Mouse (Mus musculus) activated CD4-positive, CD25-positive, alpha-beta regulatory T cell, adult 4 months (primary cell): ENCODE data around the gene Aldob. TPM values are rescaled to one million over a fixed set of nuclear protein-coding genes. Genes with fewer than 3 reads are reported as not detected.

Experiments used
- ATAC-seq: one replicate; pipeline ENCODE4 v1.8.0; 2017
- polyA plus RNA-seq, 2 experiments: library from polyadenylated mRNA; unstranded; fragments of 100-300 nt; shearing (Covaris generic); gene quantifications; one replicate each; pipeline ENCODE4 v1.2.1; 2017

The Aldob gene
- not detected for polyA plus RNA-seq

DNA sequence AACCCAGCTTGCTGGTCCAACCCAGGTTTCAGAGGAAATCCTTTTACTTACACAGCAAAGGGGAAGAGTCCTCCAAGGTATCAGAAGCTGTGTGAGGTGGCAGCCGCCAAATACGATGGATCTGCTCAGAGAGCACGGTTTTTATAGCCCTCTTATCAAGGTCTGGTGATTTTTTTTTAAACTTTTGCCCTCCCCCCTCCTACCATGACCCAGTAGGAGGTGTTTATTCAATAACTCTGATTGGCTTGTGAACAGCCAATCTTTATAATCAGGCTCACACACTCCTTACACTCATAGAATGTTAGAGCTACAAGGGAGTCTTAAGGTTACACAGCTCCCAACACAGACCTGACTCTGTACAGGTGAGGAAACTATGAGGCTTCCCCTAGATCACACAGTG is at the start of gene Aldob:
Gene Aldob (minus strand): TSS at position 164 of the 400 bp plus-strand sequence.
- no peak for ATAC-seq

DNA sequence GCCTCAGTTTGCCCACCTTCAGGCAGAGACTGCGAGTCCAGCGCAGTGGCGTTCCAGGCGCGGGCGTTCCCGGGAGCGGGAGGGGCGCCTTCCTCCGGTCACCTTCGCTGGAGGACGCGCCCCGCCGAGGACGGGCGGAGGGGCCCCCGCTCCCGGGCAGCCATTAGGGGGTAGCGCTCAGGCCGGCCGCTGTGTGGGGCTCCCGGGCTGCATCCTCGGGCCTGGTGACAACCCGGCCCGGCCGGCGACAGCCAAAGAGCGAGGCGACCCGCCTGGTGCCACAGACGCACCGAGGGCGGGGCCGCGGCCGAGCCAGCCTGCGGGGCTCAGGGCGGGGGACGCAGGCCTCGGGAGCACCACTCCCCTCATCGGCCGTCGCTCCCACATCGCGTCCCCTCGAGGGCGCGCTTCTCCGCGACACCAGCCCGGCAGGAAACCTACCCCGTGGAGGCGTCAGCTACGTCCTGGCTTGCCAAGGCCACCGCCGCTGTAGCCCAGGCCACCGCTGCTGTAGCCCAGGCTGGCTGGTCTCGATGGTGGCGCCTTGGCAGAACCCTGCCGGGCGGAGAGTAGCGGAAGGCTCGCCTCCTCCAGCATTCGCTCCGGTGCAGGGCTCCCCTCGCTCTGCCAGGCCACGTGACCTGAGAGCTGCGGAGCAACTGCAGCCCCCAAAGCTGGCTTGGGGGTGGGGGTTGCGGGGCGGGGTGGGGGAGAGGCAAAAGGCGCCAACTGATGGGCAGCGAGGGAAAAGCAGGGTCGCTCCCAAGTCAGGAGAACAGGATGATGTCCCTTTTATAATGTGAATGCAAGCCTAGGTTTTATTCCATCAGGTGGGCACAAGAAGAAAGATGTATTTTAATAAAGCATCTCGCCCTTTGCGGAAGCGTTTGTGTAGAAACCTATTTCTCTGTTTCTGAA is 48.1 kb upstream of the Aldob start, which contains the start of gene Tmem246:
Gene Tmem246 (minus strand): TSS at position 694 of the 918 bp plus-strand sequence.
- no peak for ATAC-seq

- ATAC-seq: no peak
Measured at GRCm38 (mm10) chr4:49596846-49597182, 47.5 kb upstream of the Aldob start.

- ATAC-seq: no peak
Measured at GRCm38 (mm10) chr4:49590152-49590551, 40.8 kb upstream of the Aldob start.

DNA sequence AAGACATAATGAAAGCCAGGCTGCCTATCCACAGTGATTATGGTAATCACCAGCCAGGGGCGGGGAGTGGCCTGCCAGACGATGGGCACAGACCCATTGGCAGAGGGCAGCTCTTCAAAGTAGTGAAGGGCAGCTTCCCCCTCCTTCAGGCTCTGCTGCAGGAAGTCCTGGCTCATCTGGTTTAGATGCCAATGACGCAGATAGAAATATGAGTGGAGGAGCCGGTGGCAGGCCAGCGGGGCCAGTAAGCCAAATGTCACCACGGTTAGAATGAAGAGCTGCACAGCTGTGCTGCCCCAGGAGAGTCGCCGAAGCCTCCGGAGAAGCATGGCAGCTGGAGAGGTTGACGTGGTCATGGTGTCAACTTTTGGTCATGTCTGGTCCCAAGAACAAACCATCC is 37.5 kb upstream of the Aldob start:
- no peak for ATAC-seq

- ATAC-seq: no peak
Measured at GRCm38 (mm10) chr4:49585524-49586101, 36.3 kb upstream of the Aldob start.

GRCm38 (mm10) chr4:49583965-49584831 is 34.9 kb upstream of the Aldob start:
- ATAC-seq: no peak

GRCm38 (mm10) chr4:49581256-49581655 is 31.9 kb upstream of the Aldob start:
- no peak for ATAC-seq

GRCm38 (mm10) chr4:49572194-49572593 is 22.8 kb upstream of the Aldob start:
- ATAC-seq: no peak

DNA sequence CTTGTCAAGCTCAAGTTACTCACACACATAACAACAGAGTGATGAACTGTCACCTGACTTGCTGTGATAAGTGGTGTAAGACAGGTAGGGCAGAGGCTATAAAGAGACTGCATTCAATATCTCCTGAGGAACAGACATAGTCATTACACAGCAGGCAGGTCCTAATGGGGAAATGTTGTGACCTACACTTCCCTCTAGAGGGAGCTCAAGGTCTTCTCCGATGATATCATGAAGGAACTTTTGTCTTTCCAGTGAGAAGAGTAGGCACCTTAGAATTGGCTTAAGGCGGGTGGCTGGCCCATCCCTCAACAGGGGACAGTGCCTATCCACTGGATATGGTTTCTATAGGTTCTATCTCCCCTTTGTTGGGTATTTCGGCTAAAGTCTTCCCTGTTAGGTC is 18.3 kb upstream of the Aldob start:
- ATAC-seq: peak; percentile 79

DNA sequence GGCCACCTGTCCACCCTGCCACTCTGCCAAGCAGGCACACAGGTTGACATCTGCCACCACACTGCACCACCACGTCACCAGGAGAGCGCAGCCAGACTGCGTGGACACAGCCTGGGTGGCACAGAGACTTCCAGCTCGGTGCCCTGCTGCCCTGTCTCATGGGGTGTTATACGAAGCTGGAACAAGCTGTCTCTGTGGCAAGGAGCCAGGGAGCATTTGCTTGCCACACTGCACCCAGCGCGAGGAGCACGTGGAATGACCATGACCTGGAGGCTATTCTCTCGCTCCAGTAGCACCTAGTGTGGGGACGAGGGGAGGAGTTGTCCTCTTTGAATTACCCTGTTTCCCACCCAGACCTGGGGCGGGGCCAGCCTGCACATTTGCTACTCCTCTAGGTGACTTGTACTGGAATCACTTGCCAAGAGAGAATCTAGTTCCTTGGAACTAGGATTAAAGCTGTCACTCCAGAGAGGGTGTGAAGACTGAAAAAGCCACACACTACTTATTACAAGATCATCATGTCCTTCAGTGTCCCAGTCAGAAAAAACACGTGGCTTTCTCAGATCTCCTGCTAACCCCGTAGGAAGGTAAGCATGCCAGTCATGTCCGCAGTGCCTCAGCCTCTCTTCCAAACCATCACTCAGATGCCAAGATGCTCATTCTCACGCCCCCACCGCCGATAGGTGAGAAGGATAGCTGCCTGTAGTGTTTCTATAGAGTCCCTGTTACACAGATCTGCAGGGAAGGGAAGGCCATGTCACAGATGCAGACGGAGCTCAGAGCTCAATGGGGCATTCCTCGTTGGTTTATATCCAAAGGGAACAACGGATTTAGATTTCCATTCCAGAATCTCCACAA is 10.8 kb upstream of the Aldob start:
- ATAC-seq: no peak

GRCm38 (mm10) chr4:49558181-49558580 is 8.8 kb upstream of the Aldob start:
- ATAC-seq: no peak

DNA sequence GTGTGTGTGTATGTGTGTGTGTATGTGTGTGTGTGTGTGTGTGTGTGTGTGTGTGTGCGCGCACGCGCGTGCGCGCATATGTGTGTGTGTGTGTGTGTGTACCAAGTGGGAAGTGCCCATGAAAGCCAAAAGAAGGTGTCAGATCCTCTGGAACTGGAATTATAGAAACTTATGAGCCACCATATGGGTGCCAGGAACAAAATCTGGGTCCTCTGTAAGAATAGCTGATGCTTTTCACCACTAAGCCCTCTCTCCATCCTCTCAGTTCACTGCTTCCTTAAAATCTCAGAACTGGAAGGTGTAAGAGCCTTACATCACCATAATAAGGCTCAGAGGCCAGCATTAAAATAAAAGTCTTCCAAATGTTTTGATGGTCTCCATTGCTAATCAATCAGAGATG is 8.0 kb upstream of the Aldob start:
- ATAC-seq: no peak

DNA sequence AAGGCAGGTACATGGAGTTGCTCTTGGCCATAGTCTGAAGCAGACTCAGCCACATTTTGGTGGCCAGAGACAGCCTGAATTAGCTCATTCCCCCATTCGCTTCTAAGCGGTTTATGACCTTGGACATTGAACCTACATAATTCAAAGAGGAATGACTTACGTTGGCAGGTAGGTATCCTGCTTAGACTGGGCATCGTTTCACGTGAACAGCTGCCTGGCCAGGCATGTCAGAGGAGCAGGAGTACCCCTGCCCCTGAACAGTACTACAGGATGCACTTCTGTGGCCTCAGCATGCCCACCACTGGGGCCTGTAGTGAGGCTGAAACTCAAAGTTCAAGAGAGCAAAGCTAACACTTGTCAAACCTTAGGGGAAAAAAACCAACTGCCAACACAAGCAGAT is 4.0 kb upstream of the Aldob start:
- no peak for ATAC-seq

DNA sequence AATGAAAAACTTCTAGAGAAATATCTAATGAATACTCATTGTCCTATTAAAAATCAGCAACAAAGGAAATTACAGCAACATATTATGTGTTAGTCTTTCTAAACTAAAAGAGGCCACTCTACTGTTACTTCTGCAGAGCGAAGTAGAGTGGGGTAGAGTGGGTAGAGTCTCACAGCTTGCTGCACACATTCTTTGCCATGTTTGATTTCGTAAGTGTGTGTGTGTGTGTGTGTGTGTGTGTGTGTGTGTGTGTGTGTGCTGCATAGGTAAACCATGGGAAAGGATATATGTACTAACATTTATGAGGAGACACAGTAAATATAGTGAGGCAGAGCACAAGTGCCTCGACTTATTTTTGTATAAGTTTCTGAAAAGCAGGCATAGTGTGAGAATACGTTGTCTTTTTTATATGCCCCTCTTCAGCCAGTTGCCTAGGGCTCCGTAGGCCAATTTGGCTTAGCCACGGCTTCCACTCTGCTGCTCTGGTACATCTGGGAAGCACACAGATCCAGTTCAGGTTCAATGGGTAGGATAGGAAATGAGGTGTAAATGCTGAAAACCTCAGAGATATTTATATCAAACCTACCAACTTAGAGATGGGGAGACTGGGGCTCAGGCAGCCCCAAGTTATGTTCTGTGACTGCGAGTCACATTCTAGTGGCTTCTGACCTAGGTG is 1.7 kb downstream of the Aldob start:
- ATAC-seq: no peak

DNA sequence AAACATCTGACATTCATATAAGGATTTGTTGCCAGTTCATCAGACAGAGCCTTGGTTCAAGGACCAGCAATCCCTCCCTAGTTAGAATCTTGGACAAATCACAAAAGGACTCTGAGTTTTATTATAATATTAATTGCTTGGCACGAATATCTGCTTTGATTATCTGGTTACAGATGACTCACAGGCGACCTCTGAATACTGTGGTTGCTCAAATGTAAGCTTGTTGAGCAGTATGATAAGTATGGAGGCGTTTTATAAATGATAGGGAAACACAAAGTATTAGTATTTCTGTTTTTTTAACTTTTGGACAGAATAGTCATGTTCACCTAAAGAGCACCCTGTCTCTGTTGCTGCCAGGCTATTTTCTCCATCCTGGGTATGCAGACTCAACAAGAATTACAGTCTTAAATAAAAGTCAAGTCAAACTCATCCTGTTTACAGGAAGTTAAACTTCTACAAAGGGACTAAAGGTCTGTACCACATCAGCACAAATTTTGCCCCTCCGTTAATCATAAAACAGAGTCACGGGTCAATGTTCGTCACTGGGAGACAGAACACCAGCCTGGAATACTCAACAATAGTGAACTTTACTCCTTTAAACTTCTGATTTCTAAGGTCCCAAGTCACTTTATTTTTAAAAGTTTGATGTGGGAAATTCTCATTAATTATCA is 2.3 kb downstream of the Aldob start:
- no peak for ATAC-seq

DNA sequence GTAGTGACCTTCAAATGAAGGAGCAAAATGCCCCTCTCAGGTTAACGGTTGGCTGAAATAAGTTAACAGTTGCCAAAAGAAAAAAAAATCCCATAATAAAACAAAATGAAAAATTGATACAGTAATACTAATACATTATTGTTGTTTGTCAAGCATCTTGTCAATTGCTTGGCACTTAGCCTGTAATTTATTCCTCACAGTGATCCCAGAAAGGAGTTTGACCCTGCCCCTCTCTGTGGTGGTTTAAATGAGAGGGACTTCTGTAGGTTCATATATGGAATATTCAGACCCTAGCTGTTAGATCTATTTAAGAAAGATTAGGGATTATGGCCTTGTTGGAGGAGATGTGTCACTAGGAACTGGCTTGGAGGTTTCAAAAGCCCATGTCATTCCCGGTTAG is 3.3 kb downstream of the Aldob start:
- no peak for ATAC-seq

DNA sequence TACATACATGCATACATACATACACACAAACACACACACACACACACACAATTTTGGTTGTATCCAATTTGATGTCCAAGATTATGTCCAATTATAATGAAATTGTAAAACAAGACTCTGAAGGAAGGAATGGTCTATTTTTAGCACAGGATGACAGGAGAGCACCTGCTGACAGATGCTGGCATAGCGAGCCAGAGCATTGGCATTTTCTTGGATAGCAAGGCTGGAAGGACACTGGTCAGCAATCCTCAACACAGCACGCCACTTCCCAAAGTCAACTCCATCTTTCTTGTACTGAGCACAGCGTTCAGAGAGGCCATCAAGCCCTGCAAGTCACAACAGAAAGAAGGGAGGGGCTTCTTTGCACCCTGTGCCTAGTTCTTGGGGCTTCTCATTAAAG is 8.4 kb downstream of the Aldob start:
- no peak for ATAC-seq

DNA sequence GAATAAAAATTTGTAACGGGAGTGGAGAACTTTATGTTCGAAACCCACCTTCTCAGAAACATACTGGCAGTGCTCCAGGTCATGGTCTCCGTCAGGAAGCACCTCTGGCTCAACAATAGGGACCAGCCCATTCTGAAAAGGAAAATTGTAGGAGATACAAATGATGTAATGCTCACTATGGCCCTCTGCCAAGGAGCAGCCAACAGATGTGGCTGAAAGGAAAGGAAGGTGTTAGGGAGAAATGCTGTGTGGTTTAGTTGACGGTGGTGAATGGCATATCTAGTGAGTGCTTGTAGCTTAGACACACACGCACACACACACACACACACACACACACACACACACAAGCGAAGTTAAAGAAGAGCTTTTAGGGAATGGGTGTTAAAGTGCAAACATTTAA is 9.7 kb downstream of the Aldob start:
- no peak for ATAC-seq

GRCm38 (mm10) chr4:49536671-49537070 is 12.7 kb downstream of the Aldob start:
- no peak for ATAC-seq

DNA sequence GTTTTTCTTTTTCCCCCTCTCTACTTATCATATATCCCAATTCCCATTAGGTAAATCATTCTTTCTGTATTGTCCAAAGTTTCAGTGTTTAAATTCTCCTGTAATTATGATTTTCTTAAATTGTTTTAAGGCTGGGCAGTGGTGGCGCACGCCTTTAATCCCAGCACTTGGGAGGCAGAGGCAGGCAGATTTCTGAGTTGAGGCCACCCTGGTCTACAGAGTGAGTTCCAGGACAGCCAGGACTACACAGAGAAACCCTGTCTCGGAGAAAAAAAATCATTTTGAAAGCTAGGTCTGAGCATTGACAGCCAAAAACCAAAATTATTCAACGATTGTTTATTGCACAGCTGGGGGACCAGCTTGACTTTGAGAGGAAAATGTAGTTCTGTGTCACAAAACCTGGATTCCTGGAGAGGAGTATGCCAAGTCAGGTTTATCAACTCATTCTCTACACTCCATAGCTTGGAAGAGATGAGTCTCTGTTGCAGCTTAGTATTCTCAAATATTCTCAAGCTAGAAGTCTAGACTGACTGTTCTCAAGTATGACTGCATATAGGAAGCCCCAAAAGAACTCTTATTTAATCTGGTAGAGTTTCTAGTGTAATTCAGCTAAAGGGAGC is 13.6 kb downstream of the Aldob start:
- no peak for ATAC-seq
